Mouse (Mus musculus) spleen, adult 2 months (tissue): ENCODE measurements around the gene Gm37240.

Source experiments
- CTCF ChIP-seq: fragments of 200-500 bp; IDR thresholded peaks from 2 replicates; pipeline ENCODE4 v1.5.1; 2011; ENCODE audit warnings: mild to moderate bottlenecking, inconsistent platforms; ENCODE audit not compliant: insufficient read depth, insufficient read length, insufficient replicate concordance; ENCODE audit errors: extremely low read depth
- POLR2A ChIP-seq: fragments of 200-500 bp; IDR thresholded peaks from 2 replicates; pipeline ENCODE4 v1.6.1; 2011; ENCODE audit warnings: low read depth, low read length, inconsistent platforms

- TF ChIP-seq POLR2A (no peak), CTCF (no peak)
These were observed 7.2 kb downstream of the Gm37240 start for GRCm38 (mm10) chr3:85880068-85880467.
